Mouse (Mus musculus): ENCODE measurements at regions not wholly inside any gene's neighbourhood (a gene's known extent, or its start where the extent isn't known, plus 50 kb on each side); places are given as distances from the start of the nearest gene placed in this dataset.

- no peak for DNase-seq
- Histone ChIP-seq H3K4me1 (ENCODE audit: control insufficient read depth, insufficient read depth, low read length) (no peaks in the 10 kb centered on the region), H3K4me3 (replicated peaks; ENCODE audit: extremely low read depth, low read depth, low read length) (no peak overlapping the region)
- WGBS: 87% methylated on average over 4 of the region's 4 CpGs
- TF ChIP-seq CTCF (IDR thresholded peaks at IDR 0.05; ENCODE audit: insufficient read depth, low read length) (no peak), POLR2A (IDR thresholded peaks at IDR 0.05; ENCODE audit: borderline replicate concordance, extremely low read depth, low read depth, low read length) (no peak)
These were observed 158.7 kb upstream of the Gm15217 start for GRCm38 (mm10) chr14:46220483-46220882.

DNA sequence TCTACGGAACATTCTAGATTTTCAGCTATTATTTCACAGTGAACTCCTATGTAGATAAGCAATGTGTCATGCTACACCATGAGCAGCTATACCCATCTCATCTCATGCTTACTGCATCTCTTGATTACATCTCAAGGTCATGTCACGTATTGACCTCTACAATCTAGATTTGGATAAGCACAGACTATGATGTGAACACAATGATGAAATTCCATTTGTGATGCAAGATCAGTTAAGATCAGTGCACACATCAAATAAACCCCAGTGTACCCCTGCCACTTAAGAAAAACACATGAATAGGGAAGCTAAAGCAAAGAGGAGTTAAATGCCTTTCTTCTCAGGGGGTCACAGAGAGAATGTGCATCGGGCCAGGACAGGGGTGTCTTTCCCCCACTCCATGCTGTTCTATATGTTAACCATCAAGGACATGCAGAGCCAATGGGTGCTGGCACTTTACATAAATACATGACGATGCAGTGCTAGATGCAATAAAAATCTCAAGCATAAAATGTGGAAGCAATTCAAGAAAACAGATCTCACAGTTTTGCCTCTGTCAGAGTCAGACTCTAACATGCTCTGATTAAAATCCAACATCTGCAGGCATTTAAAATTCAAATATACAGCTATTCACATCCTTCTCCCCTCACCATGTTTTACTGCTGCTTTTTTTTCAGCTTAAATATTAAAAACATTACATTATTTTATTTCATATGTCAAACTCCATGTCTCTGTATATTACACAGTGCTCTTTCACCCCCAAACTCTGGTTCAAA lies 157.1 kb upstream of the Gm15217 start:
- WGBS: 88% methylated on average over 4 of the region's 4 CpGs
- no peak for TF ChIP-seq CTCF (IDR thresholded peaks at IDR 0.05; ENCODE audit: insufficient read depth, low read length)
- no peak for TF ChIP-seq POLR2A (IDR thresholded peaks at IDR 0.05; ENCODE audit: borderline replicate concordance, extremely low read depth, low read depth, low read length)

GRCm38 (mm10) chr14:46223008-46223407 lies 156.2 kb upstream of the Gm15217 start:
- Histone ChIP-seq H3K4me3 (replicated peaks; ENCODE audit: extremely low read depth, low read depth, low read length) (no peak overlapping the region), H3K4me1 (ENCODE audit: control insufficient read depth, insufficient read depth, low read length) (no peaks in the 10 kb centered on the region)
- DNase-seq: no peak
- WGBS: 86% methylated on average over 6 of the region's 6 CpGs
- TF ChIP-seq POLR2A (IDR thresholded peaks at IDR 0.05; ENCODE audit: borderline replicate concordance, extremely low read depth, low read depth, low read length) (no peak), CTCF (IDR thresholded peaks at IDR 0.05; ENCODE audit: insufficient read depth, low read length) (no peak)

More for the DNA sequence above, 157.1 kb upstream of the Gm15217 start:
- no peaks in the 10 kb centered on the region for H3K4me1 ChIP-seq (ENCODE audit: control insufficient read depth, insufficient read depth, low read length)
- no peak for DNase-seq
- H3K4me3 ChIP-seq (replicated peaks; ENCODE audit: extremely low read depth, low read depth, low read length): no peak overlapping the region

GRCm38 (mm10) chr14:46224421-46224950 lies 154.7 kb upstream of the Gm15217 start:
- 73% methylated on average over 4 of the region's 4 CpGs for WGBS
- TF ChIP-seq CTCF (IDR thresholded peaks at IDR 0.05; ENCODE audit: insufficient read depth, low read length) (no peak), POLR2A (IDR thresholded peaks at IDR 0.05; ENCODE audit: borderline replicate concordance, extremely low read depth, low read depth, low read length) (no peak)
- no peaks in the 10 kb centered on the region for H3K4me1 ChIP-seq (ENCODE audit: control insufficient read depth, insufficient read depth, low read length)
- DNase-seq: no peak
- H3K4me3 ChIP-seq (replicated peaks; ENCODE audit: extremely low read depth, low read depth, low read length): no peak overlapping the region

GRCm38 (mm10) chr14:46225851-46226608 lies 153.2 kb upstream of the Gm15217 start:
- H3K4me3 ChIP-seq (replicated peaks; ENCODE audit: extremely low read depth, low read depth, low read length): no peak overlapping the region
- DNase-seq: no peak
- 69% methylated on average over 6 of the region's 6 CpGs for WGBS
- no peaks in the 10 kb centered on the region for H3K4me1 ChIP-seq (ENCODE audit: control insufficient read depth, insufficient read depth, low read length)
- TF ChIP-seq CTCF (IDR thresholded peaks at IDR 0.05; ENCODE audit: insufficient read depth, low read length) (no peak), POLR2A (IDR thresholded peaks at IDR 0.05; ENCODE audit: borderline replicate concordance, extremely low read depth, low read depth, low read length) (no peak)

DNA sequence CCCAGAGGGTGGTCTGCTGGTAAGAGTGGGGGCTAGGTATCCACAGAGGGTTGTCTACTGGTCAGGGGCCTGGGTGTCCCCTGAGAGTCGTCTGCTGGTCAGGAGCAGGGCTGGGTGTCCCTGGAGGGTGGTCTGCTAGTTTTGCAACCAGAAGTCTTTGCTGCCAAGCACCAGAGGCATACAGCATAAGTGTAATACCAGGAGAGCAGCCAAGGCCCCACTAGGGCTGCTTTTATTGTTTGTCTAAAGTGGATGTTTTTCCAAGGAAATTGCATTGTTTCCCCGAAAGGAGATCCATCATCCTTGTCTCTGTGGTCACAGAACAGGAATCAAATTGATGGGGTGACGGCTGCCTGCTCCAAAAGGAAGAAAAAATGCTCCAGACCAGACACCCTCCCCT lies 145.2 kb upstream of the Gm15217 start:
- no peak for DNase-seq
- 39% methylated on average over 3 of the region's 3 CpGs for WGBS
- Histone ChIP-seq H3K4me3 (replicated peaks; ENCODE audit: extremely low read depth, low read depth, low read length) (no peak overlapping the region), H3K4me1 (ENCODE audit: control insufficient read depth, insufficient read depth, low read length) (no peaks in the 10 kb centered on the region)
- TF ChIP-seq CTCF (IDR thresholded peaks at IDR 0.05; ENCODE audit: insufficient read depth, low read length) (no peak), POLR2A (IDR thresholded peaks at IDR 0.05; ENCODE audit: borderline replicate concordance, extremely low read depth, low read depth, low read length) (no peak)

GRCm38 (mm10) chr14:46234835-46235234 lies 144.4 kb upstream of the Gm15217 start:
- H3K4me3 ChIP-seq (replicated peaks; ENCODE audit: extremely low read depth, low read depth, low read length): no peak overlapping the region
- DNase-seq: no peak

DNA sequence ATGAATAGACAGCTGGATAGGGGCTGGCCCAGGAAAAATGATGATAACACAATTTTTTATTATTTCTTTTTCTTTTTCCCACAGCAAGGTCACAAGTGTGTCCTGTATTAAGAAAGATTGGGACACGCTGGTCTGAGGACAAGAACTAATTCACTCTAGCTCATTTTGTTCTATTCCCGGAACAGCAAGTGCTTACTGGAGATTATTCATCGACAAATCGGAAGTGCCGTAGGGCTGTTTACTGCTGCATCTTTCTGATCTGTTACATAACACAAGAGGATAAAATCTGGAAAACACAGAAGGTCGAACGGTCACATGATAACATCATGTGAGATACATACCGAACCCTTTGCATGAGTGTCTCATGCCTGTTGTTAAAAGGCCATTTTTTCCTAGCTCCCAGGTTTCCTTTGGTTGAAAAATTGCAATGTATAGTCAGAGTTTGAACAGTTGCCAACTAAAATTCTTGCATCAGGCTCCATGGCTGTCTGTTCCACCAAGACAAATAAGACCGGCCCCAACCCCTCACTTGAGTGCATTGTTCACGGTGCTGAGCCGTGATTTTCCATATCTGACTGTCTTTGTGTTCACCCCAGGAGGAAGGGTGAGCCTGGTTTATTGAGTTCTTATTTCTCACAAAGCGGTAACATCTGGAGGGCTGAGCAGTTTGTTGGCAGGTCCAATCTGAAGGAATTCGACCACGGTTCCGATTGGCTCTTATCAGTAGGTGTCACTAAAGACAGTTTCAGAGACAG lies 139.0 kb upstream of the Gm15217 start:
- DNase-seq: no peak
- TF ChIP-seq POLR2A (IDR thresholded peaks at IDR 0.05; ENCODE audit: borderline replicate concordance, extremely low read depth, low read depth, low read length) (no peak), CTCF (IDR thresholded peaks at IDR 0.05; ENCODE audit: insufficient read depth, low read length) (no peak)
- no peaks in the 10 kb centered on the region for H3K4me1 ChIP-seq (ENCODE audit: control insufficient read depth, insufficient read depth, low read length)
- 51% methylated on average over 15 of the region's 15 CpGs for WGBS
- H3K4me3 ChIP-seq (replicated peaks; ENCODE audit: extremely low read depth, low read depth, low read length): no peak overlapping the region

More at GRCm38 (mm10) chr14:46234835-46235234, 144.4 kb upstream of the Gm15217 start:
- WGBS: 86% methylated on average over 8 of the region's 8 CpGs
- no peak for TF ChIP-seq POLR2A (IDR thresholded peaks at IDR 0.05; ENCODE audit: borderline replicate concordance, extremely low read depth, low read depth, low read length)
- TF ChIP-seq CTCF (IDR thresholded peaks at IDR 0.05; ENCODE audit: insufficient read depth, low read length): no peak
- no peaks in the 10 kb centered on the region for H3K4me1 ChIP-seq (ENCODE audit: control insufficient read depth, insufficient read depth, low read length)

DNA sequence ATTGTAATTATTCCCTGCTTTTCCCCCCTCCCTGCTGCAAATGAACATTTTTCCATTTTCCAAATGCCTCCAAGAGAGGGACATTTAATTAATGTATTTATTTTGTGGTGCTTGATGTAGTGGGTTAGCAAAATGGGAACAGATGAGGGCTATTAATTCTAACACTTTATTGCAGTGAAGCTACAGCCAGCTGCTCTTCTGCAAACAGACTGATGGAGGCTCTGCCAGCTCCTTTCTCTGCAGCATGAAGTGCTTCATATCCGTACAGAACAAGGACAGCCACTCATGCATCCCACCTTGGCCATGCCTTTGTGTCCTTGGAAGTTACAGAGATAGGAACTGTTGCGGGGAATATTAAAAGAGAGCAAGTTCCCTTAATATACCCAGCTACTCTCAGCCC lies 138.3 kb upstream of the Gm15217 start:
- no peak for TF ChIP-seq POLR2A (IDR thresholded peaks at IDR 0.05; ENCODE audit: borderline replicate concordance, extremely low read depth, low read depth, low read length)
- no peak for TF ChIP-seq CTCF (IDR thresholded peaks at IDR 0.05; ENCODE audit: insufficient read depth, low read length)
- no peaks in the 10 kb centered on the region for H3K4me1 ChIP-seq (ENCODE audit: control insufficient read depth, insufficient read depth, low read length)
- no peak overlapping the region for H3K4me3 ChIP-seq (replicated peaks; ENCODE audit: extremely low read depth, low read depth, low read length)
- DNase-seq: no peak
- WGBS: 57% methylated on average over 2 of the region's 2 CpGs
